Mouse (Mus musculus) cerebral cortex, adult 2 months (tissue): Measurements from ENCODE around the gene F11.

Experiments used
- WGBS: fragments of 180-500 bp; shearing (Covaris S2); methylation state at CpG from one replicate; pipeline ENCODE4 v1.1.7; 2018; 5-methylcytosine and 5-hydroxymethylcytosine counted together

F11 gene

DNA sequence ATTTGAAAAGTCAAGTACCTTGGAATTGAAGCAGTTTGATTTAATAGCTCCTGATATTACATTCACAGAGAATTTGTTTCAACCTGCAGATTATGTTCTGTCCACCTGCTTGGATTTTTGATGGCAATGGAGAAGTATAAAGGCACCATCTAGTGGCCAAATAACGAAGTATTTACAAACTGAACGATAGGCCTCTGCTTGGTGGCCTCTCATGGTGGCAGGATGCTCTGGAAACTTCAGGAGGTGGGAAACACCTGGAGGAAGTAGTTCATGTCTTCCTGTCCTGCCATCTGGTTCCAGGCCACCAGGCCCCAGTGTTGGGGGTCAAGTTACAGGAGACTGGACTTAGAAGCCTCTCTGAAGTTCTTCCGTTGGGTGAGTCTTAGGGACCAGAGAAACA, 23.5 kb downstream of the F11 start:
- 29% methylated on average over 3 of the region's 3 CpGs for WGBS

DNA sequence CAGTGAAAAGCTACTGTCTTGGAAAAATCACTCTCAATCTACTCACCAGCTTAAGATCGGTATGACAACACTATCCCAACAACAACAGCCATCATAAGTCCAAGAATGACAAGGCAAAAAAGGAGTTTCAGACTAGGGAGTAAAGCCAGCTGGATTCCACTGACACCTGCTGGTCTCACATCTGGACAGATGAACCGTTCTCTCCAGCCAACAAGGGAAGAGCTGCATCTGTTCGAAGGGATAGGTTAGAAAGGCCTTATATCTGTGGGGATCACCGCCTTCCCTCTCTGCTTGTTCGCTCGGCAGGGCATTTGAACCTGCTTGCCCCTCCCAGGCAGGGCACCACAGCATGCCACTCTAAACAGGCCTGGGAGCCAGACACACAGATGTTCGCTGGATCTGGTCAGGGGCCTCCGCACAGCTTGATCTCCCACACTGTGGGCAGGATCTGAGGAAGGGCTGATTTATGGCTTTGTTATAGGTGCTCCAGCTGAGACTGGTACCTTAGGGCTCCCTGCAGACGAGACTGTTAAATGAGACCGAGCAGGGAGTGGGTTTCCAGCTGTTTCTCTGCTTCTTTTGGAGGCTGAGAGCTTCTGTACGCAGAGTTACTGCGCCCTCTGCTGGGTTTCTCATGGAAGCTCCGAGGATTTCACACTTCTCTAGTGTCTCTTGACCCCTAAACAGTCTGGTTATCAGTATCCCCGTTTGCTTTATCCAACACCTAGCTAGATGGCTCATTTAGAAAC, 25.5 kb downstream of the F11 start:
- 31% methylated on average over 14 of the region's 14 CpGs for WGBS

DNA sequence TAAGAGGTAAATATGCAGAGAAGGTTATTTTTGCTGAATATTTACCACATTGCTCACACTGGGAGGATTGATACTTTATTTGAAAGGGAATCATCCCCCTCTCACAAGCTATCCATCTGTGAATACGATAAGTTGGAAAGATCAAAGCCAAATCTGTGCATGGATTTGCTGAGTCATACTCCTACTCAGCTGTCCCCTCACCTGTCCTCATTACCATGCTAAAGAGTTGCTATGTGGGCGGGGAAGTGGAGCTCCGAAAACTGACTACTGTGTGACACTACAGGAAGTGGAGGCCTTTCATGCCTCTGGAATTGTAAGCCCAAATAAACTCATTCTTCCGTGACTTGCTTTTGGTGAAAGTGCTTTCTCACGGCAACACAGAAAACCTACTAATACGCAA, 26.6 kb downstream of the F11 start:
- 74% methylated on average over 6 of the region's 6 CpGs for WGBS

DNA sequence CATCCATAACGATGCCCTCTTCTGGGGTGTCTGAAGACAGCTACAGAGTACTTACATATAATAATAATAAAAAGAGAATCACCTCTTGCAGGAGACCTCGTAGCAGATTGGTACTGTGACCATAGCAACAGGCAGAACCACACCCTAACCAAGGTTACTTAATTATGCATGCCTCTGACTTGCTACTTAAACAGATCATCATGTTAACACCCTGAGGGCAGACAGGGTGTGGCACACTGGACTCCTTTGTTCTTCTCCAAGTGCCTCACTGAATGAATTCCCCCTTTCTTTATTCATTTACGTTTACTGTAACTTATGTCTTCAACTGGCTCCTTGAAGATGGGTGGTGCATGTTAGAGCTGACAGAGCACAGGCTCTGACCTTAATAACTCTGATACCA, 28.6 kb downstream of the F11 start:
- WGBS: 79% methylated on average over 3 of the region's 3 CpGs

DNA sequence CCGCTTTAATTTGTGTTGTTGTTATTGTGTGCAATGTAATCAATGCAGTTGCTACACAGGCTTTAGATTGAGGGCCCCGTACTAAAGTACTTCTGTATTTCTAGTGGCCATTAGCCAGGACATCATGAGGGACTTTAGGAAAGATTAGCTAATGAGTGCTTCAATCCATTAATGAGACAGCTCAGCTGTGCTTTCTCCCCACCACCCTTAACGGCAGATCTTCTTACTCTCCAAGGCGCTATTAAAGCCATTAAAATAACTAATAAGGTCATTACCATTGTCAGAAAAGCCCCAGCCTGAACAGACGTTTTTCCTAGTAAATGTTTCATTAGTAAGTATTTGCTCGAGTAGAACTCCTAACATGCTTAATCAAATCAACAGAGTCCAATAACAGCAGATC, 59.4 kb downstream of the F11 start:
- 56% methylated on average over 6 of the region's 6 CpGs for WGBS

DNA sequence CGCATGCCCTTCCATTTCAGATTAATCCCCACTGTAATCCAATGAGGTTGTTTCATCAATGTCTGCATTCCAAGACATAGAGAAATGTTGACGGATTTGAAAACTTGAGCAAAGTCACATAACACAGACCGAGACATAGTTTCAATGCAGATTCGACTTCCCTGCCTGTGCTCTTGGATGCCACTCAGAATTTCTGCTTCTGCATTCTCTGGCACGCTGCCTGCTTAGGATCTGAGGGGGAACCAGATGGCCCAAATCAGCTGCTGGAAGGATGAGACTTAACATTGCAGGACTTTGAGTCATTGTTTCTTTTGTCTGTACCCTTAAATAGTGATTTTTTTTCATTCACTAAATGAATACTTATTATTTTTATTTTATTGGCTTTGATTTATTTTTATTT, 60.2 kb downstream of the F11 start:
- WGBS: 54% methylated on average over 5 of the region's 5 CpGs

DNA sequence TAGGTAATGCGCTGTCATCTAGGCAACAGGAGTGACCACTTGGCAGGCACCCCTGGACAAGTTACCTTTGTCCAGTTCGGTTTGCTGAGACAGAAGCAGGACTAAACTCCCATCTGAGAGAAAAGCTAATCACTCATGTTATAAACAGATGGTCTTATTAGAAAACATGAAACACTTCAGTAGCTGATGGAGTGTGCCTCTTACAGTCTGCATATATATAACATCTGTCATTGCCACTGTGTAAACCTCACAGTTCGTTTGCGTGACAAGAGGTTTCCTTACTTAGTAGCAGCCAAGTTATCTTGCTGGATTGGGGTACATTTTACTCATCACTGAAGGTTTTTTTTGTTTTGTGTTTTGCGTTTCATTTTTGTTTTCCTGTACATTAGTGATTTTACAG, 64.5 kb downstream of the F11 start:
- 77% methylated on average over 5 of the region's 5 CpGs for WGBS

DNA sequence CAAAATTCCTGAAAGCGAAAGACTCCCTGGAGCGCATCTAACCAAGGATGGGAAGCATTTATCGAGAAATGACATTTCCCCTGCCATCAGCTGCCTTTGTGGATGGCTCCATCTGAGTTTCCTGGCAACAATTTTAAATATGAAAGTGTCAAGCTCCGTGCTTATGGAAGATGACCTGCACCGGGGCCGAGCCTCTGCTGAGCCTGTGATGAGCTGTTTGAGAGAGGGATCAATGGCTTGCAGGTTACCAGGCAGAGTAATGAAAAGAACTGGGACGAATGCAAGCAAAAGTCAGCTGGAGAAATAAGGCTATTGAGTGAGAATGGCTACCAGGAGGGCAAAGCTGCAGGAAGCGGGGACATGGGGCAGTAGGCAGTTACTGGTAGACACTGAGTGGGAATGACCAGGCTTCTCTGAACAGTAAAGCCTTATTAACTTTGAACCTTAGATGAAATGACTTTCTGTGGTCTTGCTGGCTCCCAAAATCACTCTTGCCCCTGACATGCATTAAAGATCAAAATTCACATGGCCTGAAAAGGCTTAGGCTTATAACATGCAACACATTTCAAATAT, 65.8 kb downstream of the F11 start:
- 84% methylated on average over 8 of the region's 8 CpGs for WGBS
